Mouse (Mus musculus) liver, embryonic 14.5 days (tissue): ENCODE measurements around the gene Wdr4.

Experiments used
- CTCF ChIP-seq: IDR thresholded peaks from 2 replicates; pipeline ENCODE4 v1.5.1; 2016; ENCODE audit warnings: antibody characterized with exemption, low read depth, control low read depth
- EP300 ChIP-seq: IDR thresholded peaks from 2 replicates; pipeline ENCODE4 v1.6.1; 2016; ENCODE audit warnings: antibody characterized with exemption, low read depth

DNA sequence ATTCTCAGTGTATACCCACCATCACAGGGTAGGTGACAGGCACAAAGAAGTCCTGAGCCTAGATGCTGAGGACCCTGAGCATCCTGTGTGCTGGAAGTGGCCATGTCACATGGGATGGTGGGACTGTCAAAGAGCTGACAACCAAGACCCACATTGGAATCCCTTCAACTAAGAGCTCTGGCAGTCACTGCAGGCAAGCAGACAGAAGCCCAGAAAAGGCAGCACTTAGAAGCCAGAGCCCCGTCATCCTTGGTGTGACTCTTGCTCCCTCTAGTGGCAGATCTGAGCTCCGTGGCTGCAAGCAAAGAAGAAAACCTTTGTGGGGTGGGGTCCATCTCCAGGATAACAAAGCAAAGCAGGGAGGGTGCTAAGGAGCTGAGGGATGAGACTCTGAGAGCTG, 27.4 kb downstream of the Wdr4 start:
- peak; percentile 95 for TF ChIP-seq CTCF
- TF ChIP-seq EP300 = no peak
